Mouse (Mus musculus) left cerebral cortex, postnatal 36 days (tissue): ENCODE measurements around the gene F2rl2. TPM values are rescaled to one million over a fixed set of nuclear protein-coding genes. Genes with fewer than 3 reads are reported as not detected.

Source experiments
- DNase-seq, 2 experiments: peaks; one replicate each; pipeline ENCODE4 v3.0.0; 2021 to 2022; ENCODE audit warnings: low spot score in 2 of 2, mixed read lengths in 1 of 2
- intact Hi-C: fragments of 180-260 bp; cut with DNase I; formaldehyde crosslinking; loops from one replicate; pipeline ENCODE4 v1.15.1; 2025
- total RNA-seq, 2 experiments: library from RNA; stranded (reverse); gene quantifications; 2 replicates each; pipeline ENCODE4 v1.2.3; 2021

The F2rl2 gene
- total RNA-seq, result under 1 TPM; 0.77 to 0.94 TPM

- DNase-seq, result peak; percentile 36 to 39
- intact Hi-C loops, result no loop called here
Observed at GRCm38 (mm10) chr13:95696654-95697163, at the start of gene F2rl2. TSS of gene F2rl2 (plus strand) at chr13:95696853.

DNA sequence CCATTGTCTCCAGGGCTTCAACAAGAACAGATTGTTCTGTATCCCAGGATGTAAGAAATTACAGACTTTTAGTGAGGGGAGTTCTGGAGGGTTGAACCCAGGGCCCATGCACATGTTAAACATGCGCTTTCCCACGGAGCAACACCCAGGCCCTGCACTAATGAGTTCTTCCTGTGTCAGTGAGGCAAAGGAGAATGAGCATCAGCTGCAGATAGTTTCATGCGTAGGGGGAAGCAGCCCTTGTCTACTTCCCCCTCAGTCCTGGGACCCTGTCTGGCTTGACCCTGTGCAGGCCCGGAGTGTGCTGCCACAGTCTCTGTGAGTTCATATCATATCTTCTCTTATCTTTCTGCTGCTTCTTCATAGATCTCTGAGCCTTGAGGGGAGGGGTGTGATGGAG is 49.4 kb upstream of the F2rl2 start:
- intact Hi-C loops, result no loop called here
- DNase-seq, result no peak

DNA sequence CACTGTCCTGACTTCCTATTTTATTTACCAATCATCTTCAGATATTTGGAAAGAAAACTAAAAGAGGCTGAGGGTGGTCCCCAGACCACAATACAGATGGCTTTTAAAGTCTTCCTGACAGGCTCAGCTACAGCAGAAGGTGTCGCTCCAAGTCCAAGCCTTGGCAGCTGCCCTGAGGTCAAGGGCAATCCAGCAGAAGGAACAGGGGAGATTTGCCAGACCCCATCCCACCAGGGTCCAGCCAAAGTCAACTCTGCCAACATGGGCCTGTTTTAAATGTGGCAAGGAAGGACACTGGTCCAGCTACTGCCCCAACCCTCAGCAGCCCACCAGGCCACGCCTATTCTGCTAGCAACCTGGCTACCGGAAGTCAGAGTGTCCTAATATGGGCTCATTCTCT is 46.7 kb upstream of the F2rl2 start:
- intact Hi-C loops, result no loop called here
- DNase-seq, result no peak

GRCm38 (mm10) chr13:95651870-95652668 is 44.6 kb upstream of the F2rl2 start:
- intact Hi-C loops, result no loop called here
- DNase-seq, result no peak

GRCm38 (mm10) chr13:95653696-95654095 is 43.0 kb upstream of the F2rl2 start:
- intact Hi-C loops, result no loop called here
- DNase-seq, result no peak

- peak in 1 of 2 experiments; percentile 10 for DNase-seq
Observed at GRCm38 (mm10) chr13:95655284-95655683, 41.4 kb upstream of the F2rl2 start.

DNA sequence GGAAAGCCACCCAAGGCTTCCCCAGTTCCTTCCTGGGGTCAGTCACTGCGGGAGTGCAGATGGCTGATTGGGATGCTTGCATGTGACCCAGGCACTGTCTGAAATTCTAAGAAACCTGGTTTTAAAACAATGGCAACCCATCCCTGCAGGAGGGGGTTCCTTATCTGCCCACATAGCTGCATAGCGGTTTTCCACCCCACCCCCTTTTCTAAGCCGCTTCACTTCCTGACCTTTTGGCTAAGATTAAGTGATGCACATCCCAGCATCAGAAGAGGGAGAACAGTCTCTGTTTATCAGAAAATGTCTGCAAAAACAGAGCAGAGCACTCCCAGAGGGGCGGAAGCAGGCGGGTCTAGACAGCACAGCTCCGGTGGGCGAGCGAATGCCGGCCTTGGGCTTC is 39.5 kb upstream of the F2rl2 start:
- intact Hi-C loops, result no loop called here
- no peak for DNase-seq

More at GRCm38 (mm10) chr13:95655284-95655683, 41.4 kb upstream of the F2rl2 start:
- intact Hi-C loops, result no loop called here

- no peak for DNase-seq
- intact Hi-C loops, result no loop called here
Observed at GRCm38 (mm10) chr13:95659432-95659831, 37.2 kb upstream of the F2rl2 start.

DNA sequence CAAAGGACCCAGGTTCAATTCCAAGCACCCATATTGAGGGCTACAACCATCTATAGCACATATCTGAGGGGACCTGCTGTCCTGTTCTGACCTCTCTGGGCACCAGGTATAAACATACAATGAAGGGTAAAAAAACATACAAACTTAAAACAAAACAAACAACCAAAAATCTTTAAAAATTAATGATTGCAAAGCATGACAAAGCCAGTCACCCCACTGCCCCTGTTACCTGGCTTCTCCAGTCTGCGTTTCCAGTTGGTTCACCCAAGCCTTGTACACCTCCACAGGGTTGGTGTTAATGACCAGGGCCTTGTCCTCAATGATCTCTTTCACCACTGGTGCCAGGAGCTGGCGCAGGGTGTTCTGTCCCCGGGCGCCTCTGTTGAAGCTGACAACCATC is 32.8 kb upstream of the F2rl2 start:
- intact Hi-C loops, result no loop called here
- no peak for DNase-seq

DNA sequence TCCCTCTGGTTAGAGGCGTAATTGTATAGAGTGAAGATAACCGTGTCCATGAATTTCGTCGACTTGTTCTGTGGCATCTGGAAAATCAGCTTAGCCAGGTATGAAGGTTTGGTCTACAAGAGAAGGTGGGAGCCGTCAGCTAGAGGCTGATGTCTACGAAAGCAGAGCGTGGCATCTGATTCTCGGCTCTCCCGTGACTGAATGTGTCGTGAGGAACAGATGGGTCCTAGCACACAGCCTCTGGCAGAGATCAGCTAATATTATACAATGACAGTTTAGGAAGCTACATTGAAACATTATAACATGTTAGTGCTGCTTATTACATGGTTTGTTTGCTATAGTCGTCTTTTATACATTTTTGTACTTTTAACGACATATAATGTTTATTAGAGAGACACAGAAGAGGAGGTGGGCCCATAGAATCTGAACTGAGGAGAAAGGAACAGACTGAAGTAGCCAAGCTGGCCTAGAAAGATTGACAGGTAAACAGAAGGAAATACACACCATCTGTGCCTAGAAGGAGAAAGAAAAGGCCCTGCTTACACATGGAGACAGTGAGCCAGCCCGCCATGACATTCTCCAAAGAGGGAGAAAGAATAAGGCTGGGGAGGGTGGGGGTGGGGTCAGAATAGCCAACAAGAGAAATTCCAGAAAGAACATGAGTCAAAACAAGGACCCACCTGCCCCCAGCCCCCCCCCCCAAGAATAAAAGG is 30.9 kb upstream of the F2rl2 start:
- intact Hi-C loops, result loop anchor here (5.0 kb wide), 1 partner anchor 103 kb away; no protein-coding TSS in a partner anchor
- no peak for DNase-seq

GRCm38 (mm10) chr13:95667260-95667659 is 29.4 kb upstream of the F2rl2 start:
- DNase-seq, result no peak
- intact Hi-C loops, result loop anchor here (5.0 kb wide), 1 partner anchor 105 kb away; no protein-coding TSS in a partner anchor

DNA sequence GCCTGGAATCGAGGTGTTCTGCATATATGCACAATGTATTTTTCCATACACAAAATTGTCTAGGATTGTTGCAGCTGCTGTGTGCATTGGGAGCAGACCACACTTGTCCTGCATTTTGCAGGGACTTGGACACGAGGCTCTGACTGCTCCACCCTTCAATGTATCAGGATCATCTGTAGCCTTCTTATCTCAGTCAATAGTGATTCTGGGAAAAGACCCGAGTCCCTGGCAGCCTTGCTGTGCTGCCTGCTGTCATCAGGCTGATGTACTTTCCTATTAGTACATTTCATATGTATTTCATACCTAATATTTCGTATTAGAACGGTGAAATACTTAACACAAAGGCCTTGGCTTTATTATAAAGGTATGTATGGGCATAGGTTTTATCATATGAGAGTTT is 26.1 kb upstream of the F2rl2 start:
- intact Hi-C loops, result no loop called here
- no peak for DNase-seq

GRCm38 (mm10) chr13:95671108-95671897 is 25.4 kb upstream of the F2rl2 start:
- intact Hi-C loops, result no loop called here
- no peak for DNase-seq

- DNase-seq, result no peak
- intact Hi-C loops, result no loop called here
Observed at GRCm38 (mm10) chr13:95672372-95672771, 24.3 kb upstream of the F2rl2 start.

DNA sequence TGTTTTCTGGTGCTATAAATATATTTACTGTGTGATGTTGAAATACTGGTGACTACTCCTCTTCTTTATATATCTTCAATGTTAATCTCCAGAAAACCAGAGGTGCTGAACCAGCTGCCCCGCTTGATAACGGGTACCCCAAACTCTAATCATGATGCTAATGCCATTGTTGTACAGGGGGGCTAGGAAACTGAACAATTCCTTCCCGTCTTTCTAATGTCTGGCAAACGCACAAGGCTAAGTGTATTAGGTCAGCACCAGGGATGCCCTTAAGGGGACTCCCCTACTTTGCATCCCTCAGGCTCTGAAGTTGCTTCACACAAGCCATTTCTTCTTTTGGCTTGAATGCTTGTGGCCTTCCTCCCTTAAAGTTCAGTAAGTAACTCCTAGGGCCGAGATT is 17.6 kb upstream of the F2rl2 start:
- intact Hi-C loops, result no loop called here
- no peak for DNase-seq

DNA sequence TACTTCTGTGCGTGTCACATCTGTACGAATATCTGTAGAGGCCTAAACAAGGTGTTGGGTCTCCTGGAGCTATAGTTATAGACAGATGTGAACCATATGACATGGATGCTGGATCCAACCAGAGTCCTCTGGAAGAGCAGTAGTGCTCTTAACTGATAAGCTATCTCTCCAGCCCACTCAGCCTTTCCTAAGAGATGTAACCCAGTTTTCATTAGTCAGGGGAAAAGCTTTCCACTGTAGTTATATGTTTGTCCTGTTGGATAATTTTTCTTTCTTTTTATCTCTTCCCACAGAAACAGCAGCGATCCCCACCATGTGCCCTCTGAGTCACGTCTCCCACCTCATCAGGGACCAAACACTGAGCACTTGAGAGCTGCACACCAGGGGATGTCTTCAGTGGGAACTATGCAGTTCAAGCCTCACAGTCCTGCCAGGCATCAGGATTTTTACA is 17.1 kb upstream of the F2rl2 start:
- no peak for DNase-seq
- intact Hi-C loops, result no loop called here

DNA sequence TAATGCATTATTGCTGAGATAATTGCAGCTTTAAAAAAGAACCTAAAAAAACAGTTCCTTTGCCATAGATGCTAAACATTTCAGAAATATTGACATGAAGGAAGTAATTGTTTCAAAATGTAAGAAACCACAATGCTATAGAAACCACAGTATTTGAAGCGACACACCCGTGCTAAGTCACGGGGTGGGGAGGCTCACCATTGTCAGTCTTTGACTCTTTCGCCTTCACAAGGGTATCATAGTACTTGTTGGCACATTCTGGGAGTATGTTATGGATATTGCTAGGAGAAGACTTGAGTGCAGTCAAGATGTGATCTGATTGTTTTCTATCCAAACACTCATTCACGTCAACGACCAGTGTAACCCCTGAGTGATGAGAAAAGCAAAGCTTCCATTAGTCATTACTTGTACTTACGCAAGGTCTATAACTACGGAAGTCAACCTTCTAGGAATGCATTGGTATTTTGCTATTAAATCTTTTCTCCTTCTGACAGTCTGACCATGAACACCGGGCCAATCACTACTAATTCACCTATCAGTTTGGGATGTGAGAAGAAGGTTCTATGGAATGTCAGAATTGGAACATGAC is 11.9 kb upstream of the F2rl2 start:
- intact Hi-C loops, result no loop called here
- no peak for DNase-seq

DNA sequence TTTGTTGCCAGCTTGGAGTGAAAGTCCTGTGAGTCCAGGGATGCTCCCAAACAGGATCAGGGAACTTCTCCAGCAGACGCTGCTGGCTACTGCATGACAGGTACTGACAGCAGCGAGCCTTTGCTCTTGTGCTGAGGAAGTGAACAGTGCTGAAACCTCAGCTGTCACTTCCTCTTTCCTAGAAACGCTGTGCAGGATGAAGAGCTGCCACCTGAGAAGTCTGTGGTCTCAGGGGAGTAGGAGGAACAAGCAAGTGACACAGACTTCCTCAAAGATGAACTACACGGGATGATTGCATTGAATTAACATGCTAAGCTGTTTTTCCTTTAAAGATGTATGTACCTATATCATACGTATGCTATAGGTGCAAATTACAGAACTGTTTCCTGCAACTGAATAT is 10.9 kb upstream of the F2rl2 start:
- intact Hi-C loops, result no loop called here
- no peak for DNase-seq

DNA sequence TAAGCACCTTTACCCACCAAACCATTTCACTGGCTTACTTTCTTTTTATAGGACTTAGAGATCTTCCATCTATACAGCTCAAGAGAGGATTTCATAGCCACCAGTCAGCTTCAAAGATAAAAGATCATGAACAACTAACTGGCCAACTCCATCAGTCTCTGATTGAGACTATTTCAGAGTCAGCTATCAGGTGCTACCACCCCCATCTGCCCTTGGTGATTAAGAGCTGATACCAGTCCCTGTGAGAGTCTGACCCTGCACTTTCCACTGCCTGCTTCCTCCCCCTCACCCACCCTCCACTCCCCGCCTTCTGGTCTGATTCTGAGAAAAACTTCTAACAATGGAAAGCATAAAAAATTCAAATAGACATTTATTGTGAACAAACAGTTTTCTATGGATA is 8.1 kb upstream of the F2rl2 start:
- DNase-seq, result no peak
- intact Hi-C loops, result no loop called here

DNA sequence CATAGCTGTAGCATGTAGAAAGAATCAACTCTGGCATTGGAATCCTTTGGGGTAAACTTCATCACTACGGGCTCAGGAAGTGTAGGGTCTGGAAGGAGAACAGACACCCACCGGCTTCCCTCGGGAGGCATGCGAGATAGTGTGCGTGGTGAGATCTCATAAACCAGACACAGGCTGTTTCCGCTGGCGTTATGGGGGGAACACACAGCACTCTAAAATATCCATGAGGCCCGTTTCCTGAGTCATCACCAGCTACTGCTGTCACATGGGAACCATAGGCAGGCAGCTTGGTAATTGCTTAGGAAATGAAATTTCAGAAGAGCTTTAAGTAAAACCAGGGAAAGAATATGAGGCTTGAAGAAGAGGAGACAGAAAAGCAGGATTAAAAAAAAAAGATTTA is 4.5 kb upstream of the F2rl2 start:
- peak; percentile 26 to 34 for DNase-seq
- intact Hi-C loops, result no loop called here
